Comparison of ENCODE assay signal across 8 mouse cellular contexts in genomic region chr4:117485045-117485780, GRCm38 (mm10). TPM values are rescaled to one million over a fixed set of nuclear protein-coding genes. Genes with fewer than 3 reads are reported as not detected.
DNase-seq lines count a peak whose midpoint lies in the region; ATAC-seq and TF ChIP-seq lines count a peak whose summit lies in the region.

No protein-coding gene starts in this region.

- TF ChIP-seq CTCF in gastrocnemius, adult 2 months (IDR thresholded peaks at IDR 0.05), result no peak

- H3K9ac ChIP-seq in heart, embryonic 15.5 days, result peak overlapping the region; percentile 58; the same call in 1 of the 2 replicates
- H3K9ac ChIP-seq in liver, embryonic 15.5 days, result 0 out of 2 replicates have a peak overlapping the region, but pooled peaks have one; percentile 37

- H3K36me3 ChIP-seq in heart, embryonic 15.5 days, result no peaks in the 10 kb centered on the region
- H3K36me3 ChIP-seq in liver, embryonic 15.5 days (replicated peaks), result no peaks in the 10 kb centered on the region

- DNase-seq in gastrocnemius, adult 2 months, result no peak
- DNase-seq in gastrocnemius, postnatal 4 days (ENCODE audit: low spot score in 2 of 2), result no peak
- DNase-seq in ES-CJ7 (ENCODE audit: low read depth, low spot score), result peak; percentile 69
- DNase-seq in adipocyte (ENCODE audit: low spot score), result no peak
- DNase-seq in thymus, postnatal 0 days (ENCODE audit: low spot score), result no peak

- peaks cover 55% of the 10 kb centered on the region for H3K27me3 ChIP-seq in heart, embryonic 15.5 days
- H3K27me3 ChIP-seq in liver, embryonic 15.5 days, result peaks cover 59% of the 10 kb centered on the region

- no peaks in the 10 kb centered on the region for H3K9me3 ChIP-seq in heart, embryonic 15.5 days (replicated peaks)
- H3K9me3 ChIP-seq in liver, embryonic 15.5 days (replicated peaks), result no peaks in the 10 kb centered on the region

- H3K4me2 ChIP-seq in heart, embryonic 15.5 days, result peak overlapping the region; percentile 99
- H3K4me2 ChIP-seq in liver, embryonic 15.5 days, result peak overlapping the region; percentile 93

- peak overlapping the region; percentile 81 for H3K4me3 ChIP-seq in gastrocnemius, adult 2 months
- peak overlapping the region; percentile 58 for H3K4me3 ChIP-seq in heart, embryonic 15.5 days
- H3K4me3 ChIP-seq in liver, embryonic 15.5 days (replicated peaks), result peak overlapping the region; percentile 61

- peaks cover 13% of the 10 kb centered on the region for H3K4me1 ChIP-seq in heart, embryonic 15.5 days (replicated peaks)
- H3K4me1 ChIP-seq in liver, embryonic 15.5 days (replicated peaks), result peaks cover 55% of the 10 kb centered on the region

- peak; percentile 33; the same call in 1 of the 2 replicates for ATAC-seq in heart, embryonic 15.5 days (replicated peaks; ENCODE audit: insufficient number of reproducible peaks, insufficient read depth, low FRiP score, low read depth)
- ATAC-seq in liver, embryonic 15.5 days (ENCODE audit: insufficient read depth), result no peak
- ATAC-seq in megakaryocyte-erythroid progenitor cell, adult 5-6 weeks (replicated peaks; ENCODE audit: low FRiP score, low TSS enrichment, poor library complexity, severe bottlenecking), result no peak

- 26% methylated on average over 13 of the region's 13 CpGs for WGBS in heart, embryonic 15.5 days
- 36% methylated on average over 13 of the region's 13 CpGs for WGBS in liver, embryonic 15.5 days (ENCODE audit: insufficient replicate concordance)

- intact Hi-C loops in gastrocnemius, adult 2 months (cut with DNase I), result loop anchor here (10.0 kb wide), 1 partner anchor 190 kb away; no protein-coding TSS in a partner anchor

- H3K27ac ChIP-seq in gastrocnemius, adult 2 months, result peak overlapping the region; percentile 72
- H3K27ac ChIP-seq in heart, embryonic 15.5 days, result 0 out of 2 replicates have a peak overlapping the region, but pooled peaks have one; percentile 1
- no peak overlapping the region for H3K27ac ChIP-seq in liver, embryonic 15.5 days (replicated peaks)

RNA-seq across cellular contexts. Expression of gene Rnf220, which starts 11.6 kb away (rescaled TPM):
- total RNA-seq in gastrocnemius, adult 2 months (2021), result 10 to 100 TPM; 50.2 to 51.4 TPM
- total RNA-seq in gastrocnemius, postnatal 4 days (2021), result 10 to 100 TPM; 65.9 to 69.9 TPM
- 34.1 and 51.6 TPM in 2 replicates for polyA plus RNA-seq in heart, embryonic 15.5 days (2015; fragmentation: Nextera tagmentation; extraction: Ambion mirVana)
- polyA plus RNA-seq in liver, embryonic 15.5 days (2015; fragmentation: Nextera tagmentation; extraction: Ambion mirVana), result 25.1 and 30.4 TPM in 2 replicates
- 107 and 145 TPM in 2 replicates for total RNA-seq in megakaryocyte-erythroid progenitor cell, adult 5-6 weeks (2014; fragmentation: Nextera tagmentation)
- 73.2 and 84.1 TPM in 2 replicates for total RNA-seq in megakaryocyte-erythroid progenitor cell, adult 5-6 weeks (2017)
- polyA plus RNA-seq in thymus, postnatal 0 days (2015; fragmentation: Nextera tagmentation; extraction: Ambion mirVana), result 69.2 and 74.0 TPM in 2 replicates
